Mouse (Mus musculus): ENCODE data around the gene Rpl24. TPM values are rescaled to one million over a fixed set of nuclear protein-coding genes. Genes with fewer than 3 reads are reported as not detected.

The Rpl24 gene
- polyA plus RNA-seq (2012): 93.8 and 109 TPM in 2 replicates

GRCm38 (mm10) chr16:55966212-55966871 is at the start of gene Rpl24:
Gene Rpl24 (plus strand): TSS chr16:55966275.

DNA sequence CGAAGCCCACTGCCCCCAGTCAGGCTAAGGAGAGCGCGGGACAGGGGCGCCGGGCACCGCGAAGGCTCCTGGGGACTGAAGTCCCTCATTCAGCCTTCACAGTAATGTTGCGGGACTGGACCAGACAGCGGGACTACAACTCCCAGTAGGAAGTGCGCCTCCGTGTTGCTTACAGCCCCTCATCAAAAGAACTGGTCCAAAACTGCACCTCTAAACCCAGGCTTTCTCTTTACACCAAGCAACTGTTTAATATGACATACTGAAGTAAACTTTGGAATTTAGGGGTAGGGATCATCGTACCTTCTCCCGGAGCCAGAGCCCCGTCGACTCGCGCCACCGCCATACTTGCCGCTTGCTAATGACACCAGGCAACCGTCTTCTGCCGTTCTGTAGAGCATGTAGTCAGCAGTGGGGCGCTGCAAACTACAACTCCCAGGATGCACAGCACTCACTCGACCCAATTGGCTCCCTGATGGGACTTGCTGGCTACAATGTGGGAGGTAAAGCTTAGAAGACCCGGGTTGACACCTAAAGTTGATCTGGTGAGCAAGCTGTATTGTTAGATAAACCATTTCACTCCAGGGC is 31.5 kb upstream of the Rpl24 start, which contains the start of gene Cep97:
Cep97 (minus strand) TSS at position 403 of the 585 bp plus-strand sequence.

DNA sequence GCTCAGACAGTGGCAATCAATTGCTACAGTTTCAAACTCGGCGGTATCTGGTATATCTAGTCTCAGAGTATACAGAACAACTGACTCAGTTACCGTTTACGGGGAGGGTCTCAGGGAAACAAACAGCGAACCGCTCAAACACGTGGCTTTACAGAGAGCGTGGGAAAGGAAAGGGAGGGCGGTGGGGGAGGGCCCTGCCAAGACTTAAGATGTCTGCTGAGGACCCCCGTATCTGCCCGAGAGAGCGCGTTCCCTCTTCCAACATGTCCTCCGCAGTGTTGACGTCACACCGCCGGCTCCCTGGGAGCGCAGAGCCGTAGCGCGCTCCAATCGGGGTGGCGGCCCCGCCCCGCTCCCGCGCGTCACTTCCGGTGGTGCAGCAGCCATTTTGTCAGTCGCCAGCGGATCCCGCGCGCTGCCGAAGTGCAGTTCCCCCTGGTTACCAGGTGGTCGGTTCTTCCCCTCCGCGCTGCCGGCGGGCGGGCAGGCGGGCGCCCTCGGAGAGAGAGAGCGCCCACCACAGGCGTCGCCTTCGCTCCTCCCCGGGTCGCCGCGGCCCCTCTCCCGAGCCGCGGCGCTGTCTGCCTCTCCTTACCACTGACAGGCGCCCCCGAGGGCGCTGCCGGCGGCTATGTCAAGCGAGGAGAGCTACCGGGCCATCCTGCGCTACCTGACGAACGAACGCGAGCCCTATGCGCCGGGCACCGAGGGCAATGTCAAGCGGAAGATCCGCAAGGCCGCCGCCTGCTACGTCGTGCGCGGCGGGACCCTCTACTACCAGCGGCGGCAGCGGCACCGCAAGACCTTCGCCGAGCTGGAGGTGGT is 7.6 kb downstream of the Rpl24 start, which contains the start of gene Zbtb11:
Zbtb11 (plus strand) TSS at position 453 of the 825 bp plus-strand sequence.

Other genes with a start within 250 kb of the Rpl24 start
- 27.6 and 41.2 TPM in 2 replicates for gene Nfkbiz, start 127.4 kb upstream of the Rpl24 start, polyA plus RNA-seq (2012)
- gene Nxpe3, start 71.0 kb upstream of the Rpl24 start, polyA plus RNA-seq (2012): 0.48 and 0.68 TPM in 2 replicates
- gene Cep97, start 31.4 kb upstream of the Rpl24 start, polyA plus RNA-seq (2012): 7.7 and 11.3 TPM in 2 replicates
- 6.7 and 8.1 TPM in 2 replicates for gene Zbtb11, start 7.6 kb downstream of the Rpl24 start, polyA plus RNA-seq (2012)
- gene Pcnp, start 63.5 kb downstream of the Rpl24 start, polyA plus RNA-seq (2012): 26.4 and 33.5 TPM in 2 replicates
- gene Trmt10c, start 71.5 kb downstream of the Rpl24 start, polyA plus RNA-seq (2012): 11.7 and 11.8 TPM in 2 replicates
- gene Senp7, start 82.1 kb downstream of the Rpl24 start, polyA plus RNA-seq (2012): 15.0 and 16.2 TPM in 2 replicates
- 0.03 TPM in 1 of 2 replicates, not detected in the other for gene Impg2, start 238.0 kb downstream of the Rpl24 start, polyA plus RNA-seq (2012)

All from megakaryocyte-erythroid progenitor cell, adult 5 weeks (primary cell).